Mouse (Mus musculus): ENCODE results near the gene Fam189b.

DNA sequence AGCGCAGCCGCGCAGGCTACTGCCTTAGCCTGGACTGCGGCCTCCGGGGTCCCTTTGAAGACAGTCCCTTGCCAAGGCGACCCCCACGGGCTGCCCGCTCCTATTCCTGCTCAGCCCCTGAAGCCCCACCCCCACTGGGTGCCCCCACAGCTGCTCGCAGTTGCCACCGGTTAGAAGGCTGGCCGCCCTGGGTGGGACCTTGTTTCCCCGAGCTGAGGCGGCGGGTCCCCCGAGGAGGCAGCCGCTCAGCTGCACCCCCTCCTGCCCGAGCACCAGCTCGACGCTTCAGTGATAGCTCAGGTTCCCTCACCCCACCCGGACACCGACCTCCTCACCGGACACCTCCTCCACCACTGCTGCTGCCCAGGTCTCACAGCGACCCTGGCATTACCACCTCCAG, 4.3 kb downstream of the Fam189b start:
- TF ChIP-seq CTCF (IDR thresholded peaks at IDR 0.05; ENCODE audit: low read depth) (no peak), EP300 (IDR thresholded peaks at IDR 0.05; ENCODE audit: low read depth) (no peak)

All from heart, postnatal 0 days (tissue).